Mouse (Mus musculus) heart, embryonic 16.5 days (tissue): ENCODE measurements around the gene Plpp2. TPM values are rescaled to one million over a fixed set of nuclear protein-coding genes. Genes with fewer than 3 reads are reported as not detected.

Source experiments
- ATAC-seq: fragments of 200-750 bp; cut with Nextera tagmentation; replicated peaks from 2 replicates; pipeline ENCODE4 v1.8.0; 2017; ENCODE audit warnings: moderate number of reproducible peaks; ENCODE audit not compliant: insufficient read depth, low FRiP score; ENCODE audit errors: extremely low read depth
- H3K27ac ChIP-seq: fragments of 300-500 bp; sonication (generic); 2 replicates; pipeline ENCODE4 v1.5.1; 2014; ENCODE audit warnings: mild to moderate bottlenecking, low read length, control low read depth, moderate library complexity
- H3K27me3 ChIP-seq: fragments of 300-500 bp; sonication (generic); 2 replicates; pipeline ENCODE4 v1.6.1; 2014; ENCODE audit warnings: low read length, mixed read lengths; ENCODE audit not compliant: control insufficient read depth, insufficient read depth
- H3K36me3 ChIP-seq: fragments of 300-500 bp; sonication (generic); 2 replicates; pipeline ENCODE4 v1.6.1; 2014; ENCODE audit not compliant: control insufficient read depth, insufficient read depth
- H3K4me1 ChIP-seq: fragments of 300-500 bp; sonication (generic); 2 replicates; pipeline ENCODE4 v1.6.1; 2014; ENCODE audit warnings: low read length, mixed read lengths; ENCODE audit not compliant: control insufficient read depth, insufficient read depth
- H3K4me2 ChIP-seq: fragments of 300-500 bp; sonication (generic); 2 replicates; pipeline ENCODE4 v1.6.1; 2014; ENCODE audit warnings: low read depth, mild to moderate bottlenecking, control low read depth, low read length
- H3K4me3 ChIP-seq: fragments of 300-500 bp; sonication (generic); 2 replicates; pipeline ENCODE4 v1.5.1; 2014; ENCODE audit warnings: mild to moderate bottlenecking, control low read depth, low read length
- H3K9ac ChIP-seq: fragments of 300-500 bp; sonication (generic); 2 replicates; pipeline ENCODE4 v1.6.1; 2014; ENCODE audit warnings: low read length, control low read depth
- H3K9me3 ChIP-seq: fragments of 300-500 bp; sonication (generic); replicated peaks from 2 replicates; pipeline ENCODE4 v1.6.1; 2016; ENCODE audit warnings: low read length; ENCODE audit not compliant: control insufficient read depth
- WGBS: fragments of 180-500 bp; shearing (Covaris S2); extraction: QIAGEN DNeasy Blood & Tissue Kit; methylation state at CpG from one replicate; pipeline ENCODE4 v1.1.7; 2014; 5-methylcytosine and 5-hydroxymethylcytosine counted together
- polyA plus RNA-seq: library from polyadenylated mRNA; unstranded; fragments of >200 nt; fragmentation: Nextera tagmentation; extraction: Ambion mirVana; gene quantifications from 2 replicates; pipeline ENCODE4 v1.2.1, GENCODE M21; 2015

Plpp2 gene
- polyA plus RNA-seq, 1 experiment from 2014 or later: 6.7 TPM

- Histone ChIP-seq H3K4me1 (peaks cover 4% of the 10 kb centered on the region; the same call in 1 of the 2 replicates), H3K9ac (no peak overlapping the region), H3K9me3 (no peaks in the 10 kb centered on the region), H3K36me3 (0 out of 2 replicates have a peak, but pooled peaks cover 2% of the 10 kb centered on the region), H3K4me2 (no peak overlapping the region), H3K4me3 (no peak overlapping the region), H3K27me3 (0 out of 2 replicates have a peak, but pooled peaks cover 4% of the 10 kb centered on the region), H3K27ac (no peak overlapping the region)
- WGBS: 66% methylated on average over 8 of the region's 8 CpGs
- ATAC-seq: no peak
Observed at GRCm38 (mm10) chr10:79530241-79530640, 3.4 kb downstream of the Plpp2 start.

GRCm38 (mm10) chr10:79528081-79528480 lies 5.5 kb downstream of the Plpp2 start:
- H3K27ac ChIP-seq: no peak overlapping the region

GRCm38 (mm10) chr10:79527453-79527845 lies 6.1 kb downstream of the Plpp2 start:
- Histone ChIP-seq H3K9me3 (no peaks in the 10 kb centered on the region), H3K27ac (no peak overlapping the region), H3K36me3 (0 out of 2 replicates have a peak, but pooled peaks cover 2% of the 10 kb centered on the region), H3K4me2 (no peak overlapping the region), H3K4me3 (no peak overlapping the region), H3K9ac (no peak overlapping the region), H3K4me1 (no peaks in the 10 kb centered on the region), H3K27me3 (no peaks in the 10 kb centered on the region)
- no peak for ATAC-seq
- 84% methylated on average over 6 of the region's 6 CpGs for WGBS

More at GRCm38 (mm10) chr10:79528081-79528480, 5.5 kb downstream of the Plpp2 start:
- H3K9me3 ChIP-seq: no peaks in the 10 kb centered on the region
- no peak overlapping the region for H3K4me2 ChIP-seq
- H3K4me3 ChIP-seq: no peak overlapping the region
- ATAC-seq: no peak
- 0 out of 2 replicates have a peak, but pooled peaks cover 2% of the 10 kb centered on the region for H3K36me3 ChIP-seq
- H3K9ac ChIP-seq: no peak overlapping the region
- 86% methylated on average over 3 of the region's 3 CpGs for WGBS
- H3K4me1 ChIP-seq: no peaks in the 10 kb centered on the region
- H3K27me3 ChIP-seq: no peaks in the 10 kb centered on the region

GRCm38 (mm10) chr10:79526661-79527452 lies 6.7 kb downstream of the Plpp2 start:
- Histone ChIP-seq H3K4me3 (no peak overlapping the region), H3K27me3 (no peaks in the 10 kb centered on the region), H3K36me3 (0 out of 2 replicates have a peak, but pooled peaks cover 2% of the 10 kb centered on the region), H3K9ac (no peak overlapping the region), H3K27ac (no peak overlapping the region), H3K4me1 (no peaks in the 10 kb centered on the region), H3K4me2 (no peak overlapping the region), H3K9me3 (no peaks in the 10 kb centered on the region)
- no peak; the same call in 1 of the 2 replicates for ATAC-seq
- 84% methylated on average over 12 of the region's 12 CpGs for WGBS

GRCm38 (mm10) chr10:79525456-79526325 lies 7.9 kb downstream of the Plpp2 start:
- no peak overlapping the region for H3K27ac ChIP-seq
- no peaks in the 10 kb centered on the region for H3K9me3 ChIP-seq
- 0 out of 2 replicates have a peak, but pooled peaks cover 2% of the 10 kb centered on the region for H3K36me3 ChIP-seq
- WGBS: 84% methylated on average over 8 of the region's 8 CpGs
- no peak overlapping the region for H3K9ac ChIP-seq
- H3K27me3 ChIP-seq: no peaks in the 10 kb centered on the region
- no peak overlapping the region for H3K4me3 ChIP-seq
- no peak for ATAC-seq
- H3K4me1 ChIP-seq: no peaks in the 10 kb centered on the region
- no peak overlapping the region for H3K4me2 ChIP-seq

- Histone ChIP-seq H3K4me2 (no peak overlapping the region), H3K27me3 (no peaks in the 10 kb centered on the region), H3K4me3 (no peak overlapping the region), H3K4me1 (no peaks in the 10 kb centered on the region), H3K36me3 (0 out of 2 replicates have a peak, but pooled peaks cover 2% of the 10 kb centered on the region), H3K9me3 (no peaks in the 10 kb centered on the region), H3K27ac (no peak overlapping the region), H3K9ac (no peak overlapping the region)
- ATAC-seq: no peak
- WGBS: 89% methylated on average over 1 of the region's 1 CpGs
Observed at GRCm38 (mm10) chr10:79524433-79524832, 9.2 kb downstream of the Plpp2 start.

- H3K4me1 ChIP-seq: no peaks in the 10 kb centered on the region
- H3K9ac ChIP-seq: no peak overlapping the region
- no peak overlapping the region for H3K27ac ChIP-seq
- no peak for ATAC-seq
- no peaks in the 10 kb centered on the region for H3K9me3 ChIP-seq
- 73% methylated on average over 2 of the region's 2 CpGs for WGBS
- no peak overlapping the region for H3K4me3 ChIP-seq
- H3K27me3 ChIP-seq: no peaks in the 10 kb centered on the region
- no peaks in the 10 kb centered on the region for H3K36me3 ChIP-seq
- no peak overlapping the region for H3K4me2 ChIP-seq
Observed at GRCm38 (mm10) chr10:79506709-79507108, 26.9 kb downstream of the Plpp2 start.

GRCm38 (mm10) chr10:79502830-79503644 lies 30.6 kb downstream of the Plpp2 start:
- 56% methylated on average over 6 of the region's 6 CpGs for WGBS
- Histone ChIP-seq H3K9me3 (no peaks in the 10 kb centered on the region), H3K4me3 (no peak overlapping the region), H3K4me1 (no peaks in the 10 kb centered on the region), H3K9ac (no peak overlapping the region), H3K36me3 (no peaks in the 10 kb centered on the region), H3K4me2 (no peak overlapping the region), H3K27ac (no peak overlapping the region), H3K27me3 (no peaks in the 10 kb centered on the region)
- ATAC-seq: no peak
